Mouse (Mus musculus): ENCODE results near the gene Ranbp17.

- no peak for TF ChIP-seq CTCF (IDR thresholded peaks at IDR 0.05; ENCODE audit: low read depth)
- TF ChIP-seq EP300 (IDR thresholded peaks at IDR 0.05; ENCODE audit: low read depth) = peak; percentile 81; the same call in 1 of the 2 replicates
These were observed 350.5 kb downstream of the Ranbp17 start, which contains the start of gene Npm1 for GRCm38 (mm10) chr11:33162998-33163506.

All from heart, postnatal 0 days (tissue).